Mouse (Mus musculus): ENCODE measurements around the gene Ern1. TPM values are rescaled to one million over a fixed set of nuclear protein-coding genes. Genes with fewer than 3 reads are reported as not detected.
"Not testable (repeated sequence)": the region's sequence is repeated elsewhere in the genome, so short reads cannot be mapped to it uniquely, and the experiment has no call there.

Gene Ern1
- polyA plus RNA-seq, 1 experiment from 2014 or later: 6.3 TPM

GRCm38 (mm10) chr11:106502631-106503424 lies 15.2 kb upstream of the Ern1 start:
- Histone ChIP-seq H3K27me3 (no peaks in the 10 kb centered on the region), H3K27ac (replicated peaks) (peak overlapping the region; percentile 68), H3K9ac (no peak overlapping the region), H3K4me1 (0 out of 2 replicates have a peak, but pooled peaks cover 3% of the 10 kb centered on the region), H3K4me2 (replicated peaks) (no peak overlapping the region), H3K36me3 (peaks cover 8% of the 10 kb centered on the region; the same call in 1 of the 2 replicates), H3K4me3 (replicated peaks) (no peak overlapping the region), H3K9me3 (replicated peaks) (no peaks in the 10 kb centered on the region)
- 54% methylated on average over 13 of the region's 13 CpGs for WGBS
- ATAC-seq (ENCODE audit: insufficient number of reproducible peaks, low FRiP score, low TSS enrichment, low read depth): no peak

- H3K36me3 ChIP-seq: peaks cover 7% of the 10 kb centered on the region; the same call in 1 of the 2 replicates
- H3K4me1 ChIP-seq: 0 out of 2 replicates have a peak, but pooled peaks cover 3% of the 10 kb centered on the region
- no peak overlapping the region for H3K9ac ChIP-seq
- no peaks in the 10 kb centered on the region for H3K27me3 ChIP-seq
- H3K4me3 ChIP-seq (replicated peaks): peak overlapping the region; percentile 86; the same call in 1 of the 2 replicates
- peak overlapping the region; percentile 99 for H3K27ac ChIP-seq (replicated peaks)
- H3K9me3 ChIP-seq (replicated peaks): no peaks in the 10 kb centered on the region
- H3K4me2 ChIP-seq (replicated peaks): peak overlapping the region; percentile 54; the same call in 1 of the 2 replicates
- ATAC-seq (ENCODE audit: insufficient number of reproducible peaks, low FRiP score, low TSS enrichment, low read depth): no peak
Observed at GRCm38 (mm10) chr11:106502159-106502505, 14.5 kb upstream of the Ern1 start.

GRCm38 (mm10) chr11:106501308-106502158 lies 13.9 kb upstream of the Ern1 start:
- Histone ChIP-seq H3K9me3 (replicated peaks) (no peaks in the 10 kb centered on the region), H3K4me1 (0 out of 2 replicates have a peak, but pooled peaks cover 3% of the 10 kb centered on the region), H3K27me3 (no peaks in the 10 kb centered on the region), H3K4me2 (replicated peaks) (peak overlapping the region; percentile 54), H3K27ac (replicated peaks) (peak overlapping the region; percentile 99), H3K36me3 (peaks cover 6% of the 10 kb centered on the region; the same call in 1 of the 2 replicates), H3K4me3 (replicated peaks) (peak overlapping the region; percentile 86), H3K9ac (peak overlapping the region; percentile 96)
- under 1% methylated on average over 22 of the region's 22 CpGs for WGBS
- peak; percentile 74 for ATAC-seq (ENCODE audit: insufficient number of reproducible peaks, low FRiP score, low TSS enrichment, low read depth)

GRCm38 (mm10) chr11:106500393-106501307 lies 13.0 kb upstream of the Ern1 start:
- H3K4me3 ChIP-seq (replicated peaks): peak overlapping the region; percentile 86
- no peaks in the 10 kb centered on the region for H3K9me3 ChIP-seq (replicated peaks)
- H3K36me3 ChIP-seq: no peaks in the 10 kb centered on the region
- peak overlapping the region; percentile 96 for H3K9ac ChIP-seq
- ATAC-seq (ENCODE audit: insufficient number of reproducible peaks, low FRiP score, low TSS enrichment, low read depth): peak; percentile 97
- under 1% methylated on average over 51 of the region's 55 CpGs for WGBS
- no peaks in the 10 kb centered on the region for H3K27me3 ChIP-seq
- 0 out of 2 replicates have a peak, but pooled peaks cover 3% of the 10 kb centered on the region for H3K4me1 ChIP-seq
- peak overlapping the region; percentile 54 for H3K4me2 ChIP-seq (replicated peaks)
- peak overlapping the region; percentile 99 for H3K27ac ChIP-seq (replicated peaks)

- Histone ChIP-seq H3K4me2 (replicated peaks) (no peak overlapping the region), H3K27me3 (no peaks in the 10 kb centered on the region), H3K9me3 (replicated peaks) (no peaks in the 10 kb centered on the region), H3K36me3 (no peaks in the 10 kb centered on the region), H3K4me3 (replicated peaks) (no peak overlapping the region), H3K4me1 (0 out of 2 replicates have a peak, but pooled peaks cover 3% of the 10 kb centered on the region), H3K27ac (replicated peaks) (no peak overlapping the region), H3K9ac (no peak overlapping the region)
- no peak for ATAC-seq (ENCODE audit: insufficient number of reproducible peaks, low FRiP score, low TSS enrichment, low read depth)
- WGBS: 35% methylated on average over 4 of the region's 4 CpGs
Observed at GRCm38 (mm10) chr11:106498739-106499379, 11.2 kb upstream of the Ern1 start.

GRCm38 (mm10) chr11:106497926-106498325 lies 10.3 kb upstream of the Ern1 start:
- Histone ChIP-seq H3K9ac (no peak overlapping the region), H3K9me3 (replicated peaks) (no peaks in the 10 kb centered on the region), H3K27ac (replicated peaks) (no peak overlapping the region), H3K36me3 (no peaks in the 10 kb centered on the region), H3K27me3 (no peaks in the 10 kb centered on the region), H3K4me3 (replicated peaks) (no peak overlapping the region), H3K4me1 (0 out of 2 replicates have a peak, but pooled peaks cover 3% of the 10 kb centered on the region), H3K4me2 (replicated peaks) (no peak overlapping the region)
- no peak for ATAC-seq (ENCODE audit: insufficient number of reproducible peaks, low FRiP score, low TSS enrichment, low read depth)
- WGBS: 75% methylated on average over 2 of the region's 2 CpGs

GRCm38 (mm10) chr11:106497009-106497408 lies 9.4 kb upstream of the Ern1 start:
- ATAC-seq (ENCODE audit: insufficient number of reproducible peaks, low FRiP score, low TSS enrichment, low read depth); H3K27ac ChIP-seq (replicated peaks); H3K4me1 ChIP-seq; H3K36me3 ChIP-seq; H3K4me2 ChIP-seq (replicated peaks); H3K4me3 ChIP-seq (replicated peaks); H3K9me3 ChIP-seq (replicated peaks); H3K9ac ChIP-seq; H3K27me3 ChIP-seq: not testable (repeated sequence)
- WGBS: 100% methylated on average over 2 of the region's 2 CpGs

GRCm38 (mm10) chr11:106492984-106493669 lies 5.5 kb upstream of the Ern1 start:
- Histone ChIP-seq H3K4me3 (replicated peaks) (no peak overlapping the region), H3K4me1 (peaks cover 2% of the 10 kb centered on the region), H3K4me2 (replicated peaks) (no peak overlapping the region), H3K27me3 (no peaks in the 10 kb centered on the region), H3K36me3 (no peaks in the 10 kb centered on the region), H3K9ac (no peak overlapping the region), H3K27ac (replicated peaks) (no peak overlapping the region), H3K9me3 (replicated peaks) (no peaks in the 10 kb centered on the region)
- no peak for ATAC-seq (ENCODE audit: insufficient number of reproducible peaks, low FRiP score, low TSS enrichment, low read depth)
- WGBS: 65% methylated on average over 7 of the region's 7 CpGs

GRCm38 (mm10) chr11:106491393-106491792 lies 3.7 kb upstream of the Ern1 start:
- Histone ChIP-seq H3K4me2 (replicated peaks) (no peak overlapping the region), H3K4me3 (replicated peaks) (no peak overlapping the region), H3K27me3 (no peaks in the 10 kb centered on the region), H3K9me3 (replicated peaks) (no peaks in the 10 kb centered on the region), H3K27ac (replicated peaks) (no peak overlapping the region), H3K4me1 (peaks cover 8% of the 10 kb centered on the region), H3K9ac (no peak overlapping the region), H3K36me3 (no peaks in the 10 kb centered on the region)
- 0% methylated on average over 3 of the region's 3 CpGs for WGBS
- ATAC-seq (ENCODE audit: insufficient number of reproducible peaks, low FRiP score, low TSS enrichment, low read depth): no peak

- peaks cover 14% of the 10 kb centered on the region for H3K4me1 ChIP-seq
- not testable (repeated sequence) for H3K36me3 ChIP-seq; H3K4me3 ChIP-seq (replicated peaks); H3K27ac ChIP-seq (replicated peaks); H3K4me2 ChIP-seq (replicated peaks); ATAC-seq (ENCODE audit: insufficient number of reproducible peaks, low FRiP score, low TSS enrichment, low read depth); H3K27me3 ChIP-seq; H3K9me3 ChIP-seq (replicated peaks); H3K9ac ChIP-seq
- WGBS: 83% methylated on average over 6 of the region's 6 CpGs
Observed at GRCm38 (mm10) chr11:106490600-106490999, 2.9 kb upstream of the Ern1 start.

Data from embryonic facial prominence, embryonic 15.5 days (tissue).